ENCODE assay signal across 2 mouse cellular contexts in the genomic region with DNA sequence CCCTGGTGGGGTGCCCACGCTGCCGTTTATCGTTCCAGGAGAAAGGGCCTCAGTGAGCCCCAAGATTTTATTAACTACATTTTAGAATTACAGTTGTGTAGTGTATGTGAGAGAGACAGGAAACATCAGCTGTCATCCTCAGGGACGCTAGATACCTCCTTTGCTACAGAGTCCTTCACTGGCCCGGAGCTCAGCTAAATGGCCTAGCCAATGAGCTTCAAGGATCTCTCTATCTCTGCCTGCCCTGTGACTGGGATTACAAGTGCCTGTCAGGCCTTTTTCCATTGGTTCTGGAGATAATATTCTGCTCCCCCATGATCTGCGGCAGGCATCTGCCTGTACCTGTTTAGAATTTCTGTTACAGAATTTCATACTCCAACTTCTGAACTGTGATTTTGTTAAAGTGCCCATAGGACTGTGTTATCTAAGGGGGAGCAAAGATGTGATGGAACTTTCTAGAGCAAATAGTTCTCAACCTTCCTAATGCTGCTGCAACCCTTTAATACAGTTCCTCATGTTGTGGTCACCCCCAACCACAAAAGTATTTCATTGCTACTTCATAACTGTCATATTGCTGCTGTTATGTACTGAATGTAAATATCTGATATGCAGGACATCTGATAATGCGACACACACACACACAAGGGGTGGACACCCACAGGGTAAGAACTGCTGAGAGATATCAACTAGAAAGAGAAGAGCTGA.
TF ChIP-seq lines count a peak whose summit lies in the region.

No protein-coding gene starts in this region.

TF ChIP-seq in CH12.LX, 34 proteins besides CTCF, POLR2A, EP300 and RAD21 (continued from another document):
- TF ChIP-seq MAX (IDR thresholded peaks at IDR 0.05; ENCODE audit: low read length) (no peak), IRF4 (IDR thresholded peaks at IDR 0.05; ENCODE audit: low read depth, low read length) (no peak), GABPA (IDR thresholded peaks at IDR 0.05; ENCODE audit: insufficient replicate concordance, low read depth, low read length) (no peak)

TF ChIP-seq in MEL, 35 proteins besides CTCF, POLR2A, EP300 and RAD21 (continued from another document):
- 0 out of 2 replicates have a peak, but pooled peaks have one; percentile 39 for TF ChIP-seq ZMIZ1 (IDR thresholded peaks at IDR 0.05; ENCODE audit: low read depth, low read length)
- no peak for TF ChIP-seq USF1 (IDR thresholded peaks at IDR 0.05; ENCODE audit: low read depth, low read length)
- no peak for TF ChIP-seq USF2 (IDR thresholded peaks at IDR 0.05; ENCODE audit: borderline replicate concordance in 1 of 2, insufficient read depth in 1 of 2, low read depth in 1 of 2, low read length in 2 of 2)
- no peak for TF ChIP-seq ELF1 (IDR thresholded peaks at IDR 0.05; ENCODE audit: low read depth, low read length)
- no peak for TF ChIP-seq POLR2AphosphoS5 (IDR thresholded peaks at IDR 0.05; ENCODE audit: borderline replicate concordance, low read depth, low read length)
- TF ChIP-seq SIN3A (IDR thresholded peaks at IDR 0.05; ENCODE audit: low read length): peak; percentile 68
- TF ChIP-seq MAZ (IDR thresholded peaks at IDR 0.05; ENCODE audit: low read depth, low read length): peak; percentile 65; the same call in 1 of the 2 replicates
- TF ChIP-seq ZNF384 (IDR thresholded peaks at IDR 0.05; ENCODE audit: low read depth, low read length): peak; percentile 6; the same call in 1 of the 2 replicates
- TF ChIP-seq MAX (IDR thresholded peaks at IDR 0.05; ENCODE audit: low read length): no peak
- TF ChIP-seq GABPA (IDR thresholded peaks at IDR 0.05; ENCODE audit: low read depth, low read length): no peak
- no peak for TF ChIP-seq JUND (IDR thresholded peaks at IDR 0.05; ENCODE audit: low read depth, low read length)
- no peak for TF ChIP-seq E2F4 (IDR thresholded peaks at IDR 0.05; ENCODE audit: borderline replicate concordance, low read depth, low read length)
- TF ChIP-seq UBTF (IDR thresholded peaks at IDR 0.05; ENCODE audit: borderline replicate concordance, insufficient read depth, low read depth, low read length): no peak
- no peak for TF ChIP-seq TBP (IDR thresholded peaks at IDR 0.05; ENCODE audit: low read depth, low read length)
- TF ChIP-seq BHLHE40 (IDR thresholded peaks at IDR 0.05; ENCODE audit: borderline replicate concordance, low read depth, low read length): no peak
- TF ChIP-seq MYC (IDR thresholded peaks at IDR 0.05; ENCODE audit: low read depth, low read length): no peak
- peak; percentile 67 for TF ChIP-seq MYB (IDR thresholded peaks at IDR 0.05; ENCODE audit: low read depth, low read length)
- TF ChIP-seq SMC3 (IDR thresholded peaks at IDR 0.05; ENCODE audit: low read depth, low read length): no peak
- no peak; the same call in 1 of the 2 replicates for TF ChIP-seq CHD2 (IDR thresholded peaks at IDR 0.05; ENCODE audit: low read length)
- TF ChIP-seq HCFC1 (IDR thresholded peaks at IDR 0.05; ENCODE audit: low read depth, low read length): peak; percentile 26; the same call in 1 of the 2 replicates
- TF ChIP-seq MAFK (IDR thresholded peaks at IDR 0.05; ENCODE audit: borderline replicate concordance, low read depth, low read length): no peak
- TF ChIP-seq TAL1 (IDR thresholded peaks at IDR 0.05; ENCODE audit: low read length): no peak; the same call in 1 of the 2 replicates
- no peak for TF ChIP-seq ZC3H11A (IDR thresholded peaks at IDR 0.05; ENCODE audit: low read depth, low read length)
- TF ChIP-seq RCOR1 (IDR thresholded peaks at IDR 0.05; ENCODE audit: low read depth, low read length): no peak; the same call in 1 of the 2 replicates
- no peak for TF ChIP-seq NELFE (IDR thresholded peaks at IDR 0.05; ENCODE audit: low read depth, low read length)
- TF ChIP-seq MXI1 (IDR thresholded peaks at IDR 0.05; ENCODE audit: low read depth, low read length): peak; percentile 54
- no peak for TF ChIP-seq KAT2A (conservative IDR thresholded peaks at IDR 0.05; ENCODE audit: low read depth, low read length)
- peak; percentile 76 for TF ChIP-seq TCF12 (IDR thresholded peaks at IDR 0.05; ENCODE audit: low read depth, low read length)
- TF ChIP-seq POLR2AphosphoS2 (IDR thresholded peaks at IDR 0.05; ENCODE audit: low read length): no peak
- no peak for TF ChIP-seq NRF1 (IDR thresholded peaks at IDR 0.05; ENCODE audit: insufficient read depth, low read depth, low read length, poor library complexity, severe bottlenecking)
- no peak for TF ChIP-seq CHD1 (IDR thresholded peaks at IDR 0.05; ENCODE audit: low read depth, low read length)
- peak; percentile 85 for TF ChIP-seq ETS1 (IDR thresholded peaks at IDR 0.05; ENCODE audit: low read depth, low read length)
- TF ChIP-seq GATA1 (IDR thresholded peaks at IDR 0.05; ENCODE audit: low read depth, low read length): peak; percentile 77
